Mouse (Mus musculus): ENCODE data around the gene Ccdc141. TPM values are rescaled to one million over a fixed set of nuclear protein-coding genes. Genes with fewer than 3 reads are reported as not detected.

The Ccdc141 gene
- polyA plus RNA-seq, 1 experiment from 2014 or later, result 31.9 TPM

DNA sequence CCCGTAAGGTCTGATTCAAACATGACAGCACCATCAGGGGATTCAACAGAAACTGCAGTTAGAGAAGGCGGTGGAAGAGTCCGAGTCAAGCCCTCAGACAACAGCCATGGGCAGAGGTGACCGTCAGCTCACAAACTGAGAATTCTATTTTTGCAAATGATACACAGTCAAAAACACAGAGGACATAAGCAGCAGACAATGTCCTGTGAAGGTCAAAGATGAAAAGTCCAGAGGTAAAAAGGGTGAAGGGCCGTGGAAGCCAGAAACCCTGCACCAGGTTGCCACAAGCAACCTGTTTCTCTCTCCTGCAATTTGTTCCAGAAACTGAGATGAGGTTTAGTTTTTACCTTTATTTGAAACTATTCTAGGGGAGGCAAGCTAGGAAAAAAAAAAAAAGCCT, 57.4 kb downstream of the Ccdc141 start:
- no peaks in the 10 kb centered on the region for H3K9me3 ChIP-seq (ENCODE audit: low read length)
- H3K36me3 ChIP-seq (ENCODE audit: insufficient read depth, low read length), result no peaks in the 10 kb centered on the region
- no peak overlapping the region for H3K9ac ChIP-seq (replicated peaks; ENCODE audit: low read depth)
- H3K4me2 ChIP-seq (replicated peaks; ENCODE audit: low read depth, low read length), result no peak overlapping the region
- H3K27me3 ChIP-seq (replicated peaks; ENCODE audit: insufficient read depth, low read length), result no peaks in the 10 kb centered on the region
- TF ChIP-seq EP300 (IDR thresholded peaks at IDR 0.05), result no peak
- TF ChIP-seq CTCF (IDR thresholded peaks at IDR 0.05), result no peak
- H3K4me1 ChIP-seq (ENCODE audit: insufficient read depth, low read depth, low read length), result no peaks in the 10 kb centered on the region
- H3K27ac ChIP-seq (ENCODE audit: low read length), result no peak overlapping the region
- ATAC-seq, result no peak
- H3K4me3 ChIP-seq (ENCODE audit: low read depth, low read length), result no peak overlapping the region
- 91% methylated on average over 5 of the region's 5 CpGs for WGBS
- DNase-seq (ENCODE audit: low spot score), result no peak

DNA sequence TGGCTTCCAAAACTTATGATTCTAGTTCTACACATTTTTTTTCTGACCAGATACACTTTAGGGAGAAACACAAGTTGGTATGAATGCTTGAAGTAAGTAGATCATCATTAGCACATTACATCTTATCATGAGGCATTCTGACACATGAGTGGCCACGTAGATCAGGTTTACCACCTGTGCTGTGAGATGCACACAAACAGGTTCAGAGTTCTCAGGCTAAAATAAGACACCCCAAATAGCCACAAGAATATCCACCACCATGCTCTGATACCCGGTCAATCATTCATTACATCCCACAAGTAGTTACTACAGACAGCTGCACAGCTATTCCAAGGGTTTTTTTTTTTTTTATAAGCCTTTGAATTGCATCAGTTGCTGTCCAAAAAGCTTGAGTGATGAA, 59.3 kb downstream of the Ccdc141 start:
- TF ChIP-seq EP300 (IDR thresholded peaks at IDR 0.05) (no peak), CTCF (IDR thresholded peaks at IDR 0.05) (no peak)
- Histone ChIP-seq H3K4me2 (replicated peaks; ENCODE audit: low read depth, low read length) (no peak overlapping the region), H3K9ac (replicated peaks; ENCODE audit: low read depth) (no peak overlapping the region), H3K27ac (ENCODE audit: low read length) (no peak overlapping the region), H3K9me3 (ENCODE audit: low read length) (no peaks in the 10 kb centered on the region), H3K4me1 (ENCODE audit: insufficient read depth, low read depth, low read length) (peaks cover 5% of the 10 kb centered on the region; the same call in 1 of the 2 replicates), H3K27me3 (replicated peaks; ENCODE audit: insufficient read depth, low read length) (no peaks in the 10 kb centered on the region), H3K4me3 (ENCODE audit: low read depth, low read length) (no peak overlapping the region), H3K36me3 (ENCODE audit: insufficient read depth, low read length) (no peaks in the 10 kb centered on the region)
- DNase-seq (ENCODE audit: low spot score) (no peak), ATAC-seq (no peak)
- WGBS, result 88% methylated on average over 2 of the region's 2 CpGs

DNA sequence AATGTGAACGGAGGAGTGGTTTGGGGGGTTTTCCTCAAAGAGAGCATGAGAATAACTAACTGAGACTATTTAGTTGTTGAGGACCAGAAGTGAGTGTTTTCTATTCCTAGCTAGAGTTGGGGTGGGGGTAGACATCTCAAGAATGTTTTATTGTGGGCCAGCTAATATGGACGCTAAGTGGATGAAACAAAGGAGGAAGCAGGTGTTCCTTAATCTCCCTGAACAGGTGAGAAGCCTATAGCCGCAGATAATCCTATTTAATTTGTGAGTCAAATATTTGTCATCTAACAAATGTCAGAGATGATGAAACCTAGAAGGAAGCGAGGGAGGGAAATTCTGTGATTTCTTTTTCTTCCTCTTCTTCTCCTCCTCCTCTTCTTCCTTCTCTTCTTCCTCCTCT, 60.1 kb downstream of the Ccdc141 start:
- no peak for DNase-seq (ENCODE audit: low spot score)
- ATAC-seq, result no peak
- no peaks in the 10 kb centered on the region for H3K27me3 ChIP-seq (replicated peaks; ENCODE audit: insufficient read depth, low read length)
- TF ChIP-seq EP300 (IDR thresholded peaks at IDR 0.05) (no peak), CTCF (IDR thresholded peaks at IDR 0.05) (no peak)
- H3K4me3 ChIP-seq (ENCODE audit: low read depth, low read length), result no peak overlapping the region
- no peak overlapping the region for H3K9ac ChIP-seq (replicated peaks; ENCODE audit: low read depth)
- no peak overlapping the region for H3K4me2 ChIP-seq (replicated peaks; ENCODE audit: low read depth, low read length)
- no peaks in the 10 kb centered on the region for H3K36me3 ChIP-seq (ENCODE audit: insufficient read depth, low read length)
- no peaks in the 10 kb centered on the region for H3K9me3 ChIP-seq (ENCODE audit: low read length)
- 67% methylated on average over 4 of the region's 4 CpGs for WGBS
- peaks cover 5% of the 10 kb centered on the region; the same call in 1 of the 2 replicates for H3K4me1 ChIP-seq (ENCODE audit: insufficient read depth, low read depth, low read length)
- no peak overlapping the region for H3K27ac ChIP-seq (ENCODE audit: low read length)

DNA sequence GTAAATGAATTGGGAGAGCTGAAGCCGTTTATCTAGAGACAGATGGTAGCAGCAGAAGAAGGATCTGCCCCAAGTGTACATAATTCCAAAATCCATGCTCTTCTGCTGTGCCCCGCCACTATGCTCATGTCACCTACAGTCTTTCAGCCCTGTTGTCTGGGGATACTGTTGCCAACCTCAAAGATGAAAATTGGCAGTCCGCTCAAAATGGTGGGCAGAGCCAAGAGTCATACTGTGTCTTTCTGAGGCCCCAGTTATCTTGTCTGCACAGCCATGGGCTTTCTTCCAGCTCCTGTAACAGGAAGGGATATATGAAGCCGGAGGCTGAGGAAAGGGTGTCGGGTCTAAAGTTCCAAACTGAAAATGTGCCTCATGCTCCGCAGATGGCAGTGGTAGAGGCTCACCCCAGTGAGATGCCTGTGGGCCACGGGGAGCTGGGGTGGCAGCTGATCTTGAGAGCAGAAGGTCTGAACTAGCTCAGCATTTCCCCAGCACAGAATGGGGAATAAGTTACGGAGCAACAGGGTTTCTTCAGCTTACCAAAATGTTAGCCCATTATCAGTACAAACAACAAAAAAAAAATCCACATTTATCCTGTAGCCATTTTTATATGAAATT, 60.8 kb downstream of the Ccdc141 start:
- no peak overlapping the region for H3K4me3 ChIP-seq (ENCODE audit: low read depth, low read length)
- TF ChIP-seq EP300 (IDR thresholded peaks at IDR 0.05) (no peak), CTCF (IDR thresholded peaks at IDR 0.05) (no peak)
- H3K9me3 ChIP-seq (ENCODE audit: low read length), result no peaks in the 10 kb centered on the region
- WGBS, result 75% methylated on average over 8 of the region's 8 CpGs
- no peaks in the 10 kb centered on the region for H3K27me3 ChIP-seq (replicated peaks; ENCODE audit: insufficient read depth, low read length)
- H3K36me3 ChIP-seq (ENCODE audit: insufficient read depth, low read length), result no peaks in the 10 kb centered on the region
- peaks cover 5% of the 10 kb centered on the region; the same call in 1 of the 2 replicates for H3K4me1 ChIP-seq (ENCODE audit: insufficient read depth, low read depth, low read length)
- H3K27ac ChIP-seq (ENCODE audit: low read length), result no peak overlapping the region
- ATAC-seq (no peak), DNase-seq (ENCODE audit: low spot score) (no peak)
- H3K4me2 ChIP-seq (replicated peaks; ENCODE audit: low read depth, low read length), result no peak overlapping the region
- H3K9ac ChIP-seq (replicated peaks; ENCODE audit: low read depth), result no peak overlapping the region

DNA sequence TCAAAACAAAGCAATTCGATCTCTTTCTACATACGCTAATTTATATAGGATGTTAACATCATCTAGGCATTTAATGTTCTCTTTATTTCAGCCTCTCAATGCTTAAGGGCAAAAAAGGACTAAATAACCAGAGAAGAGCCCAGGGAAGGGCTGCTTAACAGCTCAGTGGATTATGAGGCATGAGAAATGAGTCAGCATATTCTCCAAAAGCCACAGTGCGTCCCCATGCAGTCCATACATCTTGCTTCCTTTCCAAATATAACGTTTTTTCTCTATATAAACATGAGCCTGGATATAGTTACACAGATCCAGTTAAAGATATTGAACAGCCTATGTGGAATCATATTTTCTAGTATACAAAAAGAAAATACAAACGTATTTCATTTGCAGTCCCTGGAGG, 61.9 kb downstream of the Ccdc141 start:
- 71% methylated on average over 5 of the region's 5 CpGs for WGBS
- no peak overlapping the region for H3K4me3 ChIP-seq (ENCODE audit: low read depth, low read length)
- no peak overlapping the region for H3K9ac ChIP-seq (replicated peaks; ENCODE audit: low read depth)
- no peak overlapping the region for H3K27ac ChIP-seq (ENCODE audit: low read length)
- peaks cover 5% of the 10 kb centered on the region; the same call in 1 of the 2 replicates for H3K4me1 ChIP-seq (ENCODE audit: insufficient read depth, low read depth, low read length)
- no peaks in the 10 kb centered on the region for H3K27me3 ChIP-seq (replicated peaks; ENCODE audit: insufficient read depth, low read length)
- H3K36me3 ChIP-seq (ENCODE audit: insufficient read depth, low read length), result no peaks in the 10 kb centered on the region
- H3K4me2 ChIP-seq (replicated peaks; ENCODE audit: low read depth, low read length), result no peak overlapping the region
- DNase-seq (ENCODE audit: low spot score) (no peak), ATAC-seq (no peak)
- no peak for TF ChIP-seq CTCF (IDR thresholded peaks at IDR 0.05)
- TF ChIP-seq EP300 (IDR thresholded peaks at IDR 0.05), result no peak
- no peaks in the 10 kb centered on the region for H3K9me3 ChIP-seq (ENCODE audit: low read length)

DNA sequence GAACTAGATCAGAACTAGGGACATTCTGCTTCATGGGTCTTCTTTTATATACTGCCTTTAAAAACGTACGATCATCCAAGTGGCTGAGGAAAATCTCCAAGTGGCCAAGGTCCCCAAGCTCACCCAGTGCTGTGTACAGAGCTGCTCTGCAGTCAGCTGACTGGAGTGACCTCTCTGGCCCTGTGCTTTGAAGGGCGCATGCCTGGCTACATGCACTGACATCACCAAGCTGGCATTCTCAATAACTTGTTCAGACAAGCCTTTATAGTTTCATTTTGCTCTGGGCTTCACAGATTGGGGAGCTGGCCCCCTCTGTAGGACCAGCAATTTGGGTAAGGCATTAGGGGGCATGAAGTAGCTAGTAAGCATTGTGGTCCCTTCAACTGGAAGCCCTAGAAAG, 64.3 kb downstream of the Ccdc141 start:
- WGBS, result 51% methylated on average over 3 of the region's 3 CpGs

More for the DNA sequence above, 64.3 kb downstream of the Ccdc141 start:
- peak; percentile 45 for DNase-seq (ENCODE audit: low spot score)
- Histone ChIP-seq H3K4me1 (ENCODE audit: insufficient read depth, low read depth, low read length) (peaks cover 5% of the 10 kb centered on the region; the same call in 1 of the 2 replicates), H3K27me3 (replicated peaks; ENCODE audit: insufficient read depth, low read length) (no peaks in the 10 kb centered on the region), H3K36me3 (ENCODE audit: insufficient read depth, low read length) (no peaks in the 10 kb centered on the region), H3K27ac (ENCODE audit: low read length) (peak overlapping the region; percentile 69), H3K9ac (replicated peaks; ENCODE audit: low read depth) (no peak overlapping the region), H3K4me3 (ENCODE audit: low read depth, low read length) (no peak overlapping the region), H3K4me2 (replicated peaks; ENCODE audit: low read depth, low read length) (no peak overlapping the region), H3K9me3 (ENCODE audit: low read length) (no peaks in the 10 kb centered on the region)
- ATAC-seq, result peak; percentile 82
- TF ChIP-seq EP300 (IDR thresholded peaks at IDR 0.05) (no peak), CTCF (IDR thresholded peaks at IDR 0.05) (no peak)
